Mouse (Mus musculus) stomach, embryonic 14.5 days (tissue): ENCODE results near the gene Rbfox3. TPM values are rescaled to one million over a fixed set of nuclear protein-coding genes. Genes with fewer than 3 reads are reported as not detected.

ENCODE experiments used
- ATAC-seq: fragments of 200-750 bp; cut with Nextera tagmentation; 2 replicates; pipeline ENCODE4 v1.8.0; 2017; ENCODE audit warnings: low read depth, moderate TSS enrichment; ENCODE audit not compliant: insufficient number of reproducible peaks, insufficient read depth, low FRiP score
- H3K27ac ChIP-seq: fragments of 300-500 bp; sonication (generic); 2 replicates; pipeline ENCODE4 v1.5.1; 2014; ENCODE audit warnings: mild to moderate bottlenecking, low read length, moderate library complexity, mixed read lengths
- H3K27me3 ChIP-seq: fragments of 300-500 bp; sonication (generic); 2 replicates; pipeline ENCODE4 v1.6.1; 2014; ENCODE audit warnings: low read length, control low read depth, mixed read lengths; ENCODE audit not compliant: control insufficient read depth, insufficient read depth
- H3K36me3 ChIP-seq: fragments of 300-500 bp; sonication (generic); 2 replicates; pipeline ENCODE4 v1.6.1; 2014; ENCODE audit warnings: mild to moderate bottlenecking, control low read depth, low read length, moderate library complexity, mixed read lengths; ENCODE audit not compliant: control insufficient read depth, insufficient read depth
- H3K4me1 ChIP-seq: fragments of 300-500 bp; sonication (generic); 2 replicates; pipeline ENCODE4 v1.6.1; 2014; ENCODE audit warnings: low read length, control low read depth, mixed read lengths; ENCODE audit not compliant: control insufficient read depth, insufficient read depth
- H3K4me2 ChIP-seq: fragments of 300-500 bp; sonication (generic); replicated peaks from 2 replicates; pipeline ENCODE4 v1.6.1; 2014; ENCODE audit warnings: low read depth, low read length, control low read depth
- H3K4me3 ChIP-seq: fragments of 300-500 bp; sonication (generic); 2 replicates; pipeline ENCODE4 v1.5.1; 2014; ENCODE audit warnings: low read depth, low read length, control low read depth
- H3K9ac ChIP-seq: fragments of 300-500 bp; sonication (generic); replicated peaks from 2 replicates; pipeline ENCODE4 v1.6.1; 2014; ENCODE audit warnings: low read depth, mild to moderate bottlenecking, control low read depth, low read length, moderate library complexity, mixed read lengths
- H3K9me3 ChIP-seq: fragments of 300-500 bp; sonication (generic); 2 replicates; pipeline ENCODE4 v1.6.1; 2016; ENCODE audit warnings: low read depth, low read length, control low read depth; ENCODE audit not compliant: control insufficient read depth
- WGBS: fragments of 180-500 bp; shearing (Covaris S2); extraction: QIAGEN DNeasy Blood & Tissue Kit; methylation state at CpG from one replicate; pipeline ENCODE4 v1.1.7; 2014; 5-methylcytosine and 5-hydroxymethylcytosine counted together
- polyA plus RNA-seq: library from polyadenylated mRNA; unstranded; fragments of >200 nt; fragmentation: Nextera tagmentation; extraction: Ambion mirVana; gene quantifications from 2 replicates; pipeline ENCODE4 v1.2.1, GENCODE M21; 2014

Rbfox3 gene
- polyA plus RNA-seq, 1 experiment from 2014 or later: 1.2 TPM

- Histone ChIP-seq H3K9ac (no peak overlapping the region), H3K27me3 (no peaks in the 10 kb centered on the region), H3K9me3 (no peaks in the 10 kb centered on the region), H3K4me1 (no peaks in the 10 kb centered on the region), H3K27ac (no peak overlapping the region), H3K4me2 (no peak overlapping the region), H3K36me3 (no peaks in the 10 kb centered on the region), H3K4me3 (no peak overlapping the region)
- no peak for ATAC-seq
- WGBS: 79% methylated on average over 4 of the region's 4 CpGs
These were observed 290.5 kb downstream of the Rbfox3 start for GRCm38 (mm10) chr11:118620869-118621268.

GRCm38 (mm10) chr11:118614126-118614525 lies 297.3 kb downstream of the Rbfox3 start:
- no peak overlapping the region for H3K4me3 ChIP-seq
- H3K36me3 ChIP-seq: no peaks in the 10 kb centered on the region
- H3K9ac ChIP-seq: no peak overlapping the region
- no peaks in the 10 kb centered on the region for H3K27me3 ChIP-seq
- no peaks in the 10 kb centered on the region for H3K9me3 ChIP-seq
- H3K4me1 ChIP-seq: no peaks in the 10 kb centered on the region
- no peak overlapping the region for H3K27ac ChIP-seq
- ATAC-seq: no peak
- H3K4me2 ChIP-seq: no peak overlapping the region
- WGBS: 78% methylated on average over 4 of the region's 4 CpGs

- H3K9me3 ChIP-seq: no peaks in the 10 kb centered on the region
- H3K27ac ChIP-seq: no peak overlapping the region
- no peak for ATAC-seq
- no peak overlapping the region for H3K4me3 ChIP-seq
- no peaks in the 10 kb centered on the region for H3K27me3 ChIP-seq
- H3K4me2 ChIP-seq: no peak overlapping the region
- WGBS: 3% methylated on average over 13 of the region's 14 CpGs
- no peaks in the 10 kb centered on the region for H3K4me1 ChIP-seq
- no peak overlapping the region for H3K9ac ChIP-seq
- no peaks in the 10 kb centered on the region for H3K36me3 ChIP-seq
These were observed 301.3 kb downstream of the Rbfox3 start for GRCm38 (mm10) chr11:118610128-118610527.

GRCm38 (mm10) chr11:118609236-118610000 lies 302.0 kb downstream of the Rbfox3 start:
- H3K4me3 ChIP-seq: no peak overlapping the region
- no peaks in the 10 kb centered on the region for H3K36me3 ChIP-seq
- H3K27me3 ChIP-seq: no peaks in the 10 kb centered on the region
- H3K4me2 ChIP-seq: no peak overlapping the region
- no peak for ATAC-seq
- H3K9me3 ChIP-seq: no peaks in the 10 kb centered on the region
- H3K4me1 ChIP-seq: no peaks in the 10 kb centered on the region
- no peak overlapping the region for H3K9ac ChIP-seq
- no peak overlapping the region for H3K27ac ChIP-seq
- 8% methylated on average over 17 of the region's 17 CpGs for WGBS

- WGBS: 48% methylated on average over 8 of the region's 8 CpGs
- no peak overlapping the region for H3K9ac ChIP-seq
- no peaks in the 10 kb centered on the region for H3K27me3 ChIP-seq
These were observed 303.5 kb downstream of the Rbfox3 start for GRCm38 (mm10) chr11:118607927-118608326.

GRCm38 (mm10) chr11:118605570-118605969 lies 305.8 kb downstream of the Rbfox3 start:
- H3K36me3 ChIP-seq: no peaks in the 10 kb centered on the region
- no peaks in the 10 kb centered on the region for H3K27me3 ChIP-seq
- no peak for ATAC-seq
- WGBS: 83% methylated on average over 2 of the region's 2 CpGs
- H3K4me2 ChIP-seq: no peak overlapping the region
- H3K4me3 ChIP-seq: no peak overlapping the region
- H3K9ac ChIP-seq: no peak overlapping the region
- H3K4me1 ChIP-seq: no peaks in the 10 kb centered on the region
- no peak overlapping the region for H3K27ac ChIP-seq
- H3K9me3 ChIP-seq: no peaks in the 10 kb centered on the region

More at GRCm38 (mm10) chr11:118607927-118608326, 303.5 kb downstream of the Rbfox3 start:
- ATAC-seq: no peak
- no peak overlapping the region for H3K27ac ChIP-seq
- H3K4me2 ChIP-seq: no peak overlapping the region
- no peaks in the 10 kb centered on the region for H3K36me3 ChIP-seq
- H3K9me3 ChIP-seq: no peaks in the 10 kb centered on the region
- no peak overlapping the region for H3K4me3 ChIP-seq
- H3K4me1 ChIP-seq: no peaks in the 10 kb centered on the region

- Histone ChIP-seq H3K4me2 (no peak overlapping the region), H3K36me3 (no peaks in the 10 kb centered on the region), H3K27me3 (no peaks in the 10 kb centered on the region), H3K9me3 (no peaks in the 10 kb centered on the region), H3K9ac (no peak overlapping the region), H3K27ac (no peak overlapping the region), H3K4me3 (no peak overlapping the region), H3K4me1 (no peaks in the 10 kb centered on the region)
- ATAC-seq: no peak
- 66% methylated on average over 6 of the region's 6 CpGs for WGBS
These were observed 307.2 kb downstream of the Rbfox3 start for GRCm38 (mm10) chr11:118604206-118604605.

- Histone ChIP-seq H3K4me2 (no peak overlapping the region), H3K27me3 (no peaks in the 10 kb centered on the region), H3K27ac (no peak overlapping the region), H3K36me3 (no peaks in the 10 kb centered on the region), H3K4me3 (no peak overlapping the region), H3K9ac (no peak overlapping the region), H3K4me1 (no peaks in the 10 kb centered on the region), H3K9me3 (no peaks in the 10 kb centered on the region)
- ATAC-seq: no peak
- WGBS: 1% methylated on average over 10 of the region's 10 CpGs
These were observed 308.3 kb downstream of the Rbfox3 start for GRCm38 (mm10) chr11:118603126-118603525.

GRCm38 (mm10) chr11:118601484-118601883 lies 309.9 kb downstream of the Rbfox3 start:
- Histone ChIP-seq H3K9ac (no peak overlapping the region), H3K4me3 (no peak overlapping the region), H3K4me1 (no peaks in the 10 kb centered on the region), H3K27ac (no peak overlapping the region), H3K4me2 (no peak overlapping the region), H3K36me3 (no peaks in the 10 kb centered on the region), H3K27me3 (no peaks in the 10 kb centered on the region), H3K9me3 (no peaks in the 10 kb centered on the region)
- WGBS: 57% methylated on average over 9 of the region's 9 CpGs
- no peak for ATAC-seq
